Comparison of ENCODE assay signal across 10 mouse cellular contexts in genomic region chr11:103265211-103265610, GRCm38 (mm10). TPM values are rescaled to one million over a fixed set of nuclear protein-coding genes. Genes with fewer than 3 reads are reported as not detected.
DNase-seq lines count a peak whose midpoint lies in the region; ATAC-seq and TF ChIP-seq lines count a peak whose summit lies in the region.
"Had no signal": no experiment of that assay in that cellular context is flagged by ENCODE, and none has a peak within 500 bp of the region (broad histone marks: within the 10 kb centered on the region; RNA-seq: fewer than 3 reads in every experiment).

No protein-coding gene starts in this region.

- peaks cover 4% of the 10 kb centered on the region for H3K79me2 ChIP-seq in heart, adult 2 months (replicated peaks; ENCODE audit: control insufficient read depth, insufficient read depth, low read length)

- ATAC-seq in heart, embryonic 13.5 days (ENCODE audit: extremely low read depth, insufficient number of reproducible peaks, low FRiP score, low TSS enrichment): no peak
- ATAC-seq in megakaryocyte progenitor cell, adult 5-6 weeks (replicated peaks; ENCODE audit: poor library complexity): peak; percentile 36

- no peak overlapping the region for H3K27ac ChIP-seq in heart, embryonic 13.5 days (replicated peaks)
- H3K27ac ChIP-seq in heart, adult 2 months: no peak overlapping the region
- peak overlapping the region; percentile 88 for H3K27ac ChIP-seq in thymus, adult 2 months (ENCODE audit: control insufficient read depth, insufficient read depth, low read length)

- no peak overlapping the region for H3K4me3 ChIP-seq in heart, embryonic 13.5 days
- no peak overlapping the region for H3K4me3 ChIP-seq in heart, adult 2 months
- peak overlapping the region; percentile 15 for H3K4me3 ChIP-seq in thymus, adult 2 months (ENCODE audit: control insufficient read depth, insufficient read depth, low read length)

- WGBS in heart, embryonic 13.5 days: 72% methylated on average over 7 of the region's 7 CpGs
- WGBS in heart, adult 2 months: 65% methylated on average over 7 of the region's 7 CpGs
- 4% methylated on average over 7 of the region's 7 CpGs for WGBS in thymus, adult 2 months

- intact Hi-C loops in heart, adult 2 months (cut with DNase I): loop anchor here (5.0 kb wide), 1 partner anchor 148 kb away; the partner anchor contains the start of gene Hexim1

- TF ChIP-seq POLR2A in heart, adult 2 months (IDR thresholded peaks at IDR 0.05; ENCODE audit: insufficient read depth, low read depth, low read length): no peak
- no peak for TF ChIP-seq POLR2A in thymus, adult 2 months (IDR thresholded peaks at IDR 0.05; ENCODE audit: control insufficient read depth, extremely low read depth, insufficient read depth, low read length, poor library complexity)

- 0 out of 2 replicates have a peak overlapping the region, but pooled peaks have one; percentile 83 for H3K4me2 ChIP-seq in heart, embryonic 13.5 days

- DNase-seq in heart, adult 2 months: no peak
- DNase-seq in thymus, adult 2 months: no peak
- DNase-seq in thymus, postnatal 25 days: no peak
- DNase-seq in right cerebral cortex, adult 2 months (ENCODE audit: low spot score in 2 of 2): no peak
- no peak for DNase-seq in ovary, postnatal 14 days (ENCODE audit: low spot score)
- DNase-seq in frontal cortex, adult 2 months (ENCODE audit: extremely low spot score in 1 of 2, low spot score in 1 of 2): no peak
- DNase-seq: adrenal gland, postnatal 36 days had no signal

- H3K9me3 ChIP-seq in heart, embryonic 13.5 days: no peaks in the 10 kb centered on the region
- H3K9me3 ChIP-seq: heart, embryonic 15.5 days had no signal

- peaks cover 64% of the 10 kb centered on the region for H3K4me1 ChIP-seq in heart, embryonic 13.5 days
- H3K4me1 ChIP-seq in heart, adult 2 months (ENCODE audit: control insufficient read depth, insufficient read depth, low read length): peaks cover 17% of the 10 kb centered on the region
- H3K4me1 ChIP-seq in thymus, adult 2 months (replicated peaks; ENCODE audit: control insufficient read depth, insufficient read depth, low read length): peaks cover 45% of the 10 kb centered on the region

- H3K27me3 ChIP-seq in heart, embryonic 13.5 days (replicated peaks): no peaks in the 10 kb centered on the region
- no peaks in the 10 kb centered on the region for H3K27me3 ChIP-seq in heart, adult 2 months (ENCODE audit: control insufficient read depth, insufficient read depth, low read length)
- H3K27me3 ChIP-seq in thymus, adult 2 months (ENCODE audit: control insufficient read depth, insufficient read depth, low read length): no peaks in the 10 kb centered on the region
- H3K27me3 ChIP-seq: heart, embryonic 15.5 days had no signal

- TF ChIP-seq EP300 in heart, adult 2 months (IDR thresholded peaks at IDR 0.05; ENCODE audit: insufficient read depth, low read depth, low read length): no peak

- no peak for TF ChIP-seq CTCF in heart, adult 2 months (IDR thresholded peaks at IDR 0.05)
- no peak for TF ChIP-seq CTCF in thymus, adult 2 months (IDR thresholded peaks at IDR 0.05; ENCODE audit: borderline replicate concordance, control insufficient read depth, extremely low read depth, insufficient read depth, low read length, poor library complexity)

- H3K36me3 ChIP-seq in heart, embryonic 13.5 days: no peaks in the 10 kb centered on the region
- no peaks in the 10 kb centered on the region for H3K36me3 ChIP-seq in heart, adult 2 months (ENCODE audit: control insufficient read depth, insufficient read depth, low read length)
- no peaks in the 10 kb centered on the region for H3K36me3 ChIP-seq in thymus, adult 2 months (ENCODE audit: control insufficient read depth, insufficient read depth, low read length)
- H3K36me3 ChIP-seq: heart, embryonic 15.5 days had no signal

- 0 out of 2 replicates have a peak overlapping the region, but pooled peaks have one; percentile 42 for H3K9ac ChIP-seq in heart, embryonic 13.5 days
- no peak overlapping the region for H3K9ac ChIP-seq in heart, adult 2 months (ENCODE audit: low read depth, low read length)

RNA-seq across cellular contexts. Expression of gene Map3k14, which starts 2.1 kb away (rescaled TPM):
- 1.8 and 1.9 TPM in 2 replicates for polyA plus RNA-seq in heart, embryonic 13.5 days (2015; fragmentation: Nextera tagmentation; extraction: Ambion mirVana)
- total RNA-seq in heart, adult 2 months (2021): 1 to 10 TPM; 3.0 to 3.4 TPM
- 3.7 and 4.5 TPM in 2 replicates for polyA plus RNA-seq in heart, adult 2 months (2012; rRNA removed)
- 40.7 and 41.3 TPM in 2 replicates for polyA plus RNA-seq in thymus, adult 2 months (2012; rRNA removed)
- total RNA-seq in megakaryocyte progenitor cell, adult 5-6 weeks (2015): 4.5 and 4.8 TPM in 2 replicates
- total RNA-seq in megakaryocyte progenitor cell, adult 5-6 weeks (2017): 3.9 and 4.5 TPM in 2 replicates
- polyA plus RNA-seq in frontal cortex, adult 2 months (2012; rRNA removed): 3.8 and 4.3 TPM in 2 replicates

RNA-seq across cellular contexts. Expression of gene Spata32, which starts 47.0 kb away (rescaled TPM):
- not detected in 2 replicates for polyA plus RNA-seq in heart, embryonic 13.5 days (2015; fragmentation: Nextera tagmentation; extraction: Ambion mirVana)
- total RNA-seq in heart, adult 2 months (2021): not detected
- not detected in 2 replicates for polyA plus RNA-seq in heart, adult 2 months (2012; rRNA removed)
- not detected in 2 replicates for polyA plus RNA-seq in thymus, adult 2 months (2012; rRNA removed)
- not detected in 2 replicates for total RNA-seq in megakaryocyte progenitor cell, adult 5-6 weeks (2015)
- total RNA-seq in megakaryocyte progenitor cell, adult 5-6 weeks (2017): not detected in 2 replicates
- polyA plus RNA-seq in frontal cortex, adult 2 months (2012; rRNA removed): 1.4 and 1.5 TPM in 2 replicates
- total RNA-seq: adrenal gland, postnatal 36 days had no signal
- polyA plus RNA-seq: heart, embryonic 15.5 days had no signal

RNA-seq across cellular contexts. Expression of gene 1700023F06Rik, which starts 56.9 kb away (rescaled TPM):
- not detected in 2 replicates for polyA plus RNA-seq in heart, embryonic 13.5 days (2015; fragmentation: Nextera tagmentation; extraction: Ambion mirVana)
- total RNA-seq in heart, adult 2 months (2021): not detected
- polyA plus RNA-seq in heart, adult 2 months (2012; rRNA removed): 0.21 TPM in 1 of 2 replicates, not detected in the other
- polyA plus RNA-seq in thymus, adult 2 months (2012; rRNA removed): 0.23 and 0.35 TPM in 2 replicates
- total RNA-seq in megakaryocyte progenitor cell, adult 5-6 weeks (2015): 0.32 TPM in 1 of 2 replicates, not detected in the other
- total RNA-seq in megakaryocyte progenitor cell, adult 5-6 weeks (2017): not detected in 2 replicates
- polyA plus RNA-seq in frontal cortex, adult 2 months (2012; rRNA removed): 5.3 and 6.0 TPM in 2 replicates
- total RNA-seq: adrenal gland, postnatal 36 days had no signal
